Mouse (Mus musculus) CH12.LX (cell line): ENCODE measurements around the gene Ddx6. TPM values are rescaled to one million over a fixed set of nuclear protein-coding genes. Genes with fewer than 3 reads are reported as not detected.
A peak's percentile ranks its signal among the peaks of the same experiment; 100 is the strongest.

Source experiments
- DNase-seq: peaks from one replicate; pipeline ENCODE4 v3.0.0-alpha.2; 2013; ENCODE audit errors: extremely low read depth
- H3K27ac ChIP-seq: 2 replicates; pipeline ENCODE4 v1.5.1; 2012; ENCODE audit warnings: low read depth, mild to moderate bottlenecking, control low read depth, moderate library complexity; ENCODE audit not compliant: insufficient read depth
- H3K27me3 ChIP-seq: replicated peaks from 2 replicates; pipeline ENCODE3; 2012; ENCODE audit warnings: inconsistent platforms
- H3K36me3 ChIP-seq, 2 experiments: replicated peaks in 1 of 2; 2 replicates each; pipeline versions ENCODE3 to v1.6.1; 2012; ENCODE audit warnings: inconsistent platforms in 1 of 2, low read length in 1 of 2, mild to moderate bottlenecking in 1 of 2, mixed read lengths in 1 of 2, moderate library complexity in 1 of 2; ENCODE audit not compliant: control insufficient read depth in 1 of 2, insufficient read depth in 1 of 2
- H3K4me1 ChIP-seq, 2 experiments: 2 replicates each; pipeline ENCODE4 v1.6.1; 2012; ENCODE audit warnings: inconsistent platforms in 1 of 2, moderate library complexity in 1 of 2; ENCODE audit not compliant: insufficient read depth in 2 of 2, control insufficient read depth in 1 of 2
- H3K4me2 ChIP-seq: 2 replicates; pipeline ENCODE4 v1.6.1; 2012; ENCODE audit warnings: low read depth, mild to moderate bottlenecking, control low read depth; ENCODE audit not compliant: poor library complexity, insufficient read depth, severe bottlenecking
- H3K4me3 ChIP-seq, 3 experiments: fragments of 150-350 bp in 1 of 3; sonication (generic) in 1 of 3; replicated peaks in 1 of 3; 2 replicates each; pipeline versions ENCODE3 to v1.5.1; 2011 to 2012; ENCODE audit warnings: low read depth in 2 of 3, low read length in 2 of 3, mild to moderate bottlenecking in 2 of 3, moderate library complexity in 2 of 3, control low read depth in 1 of 3, improper control_type of control experiment in 1 of 3, inconsistent platforms in 1 of 3, mixed read lengths in 1 of 3; ENCODE audit not compliant: poor library complexity in 1 of 3
- H3K79me2 ChIP-seq: replicated peaks from 2 replicates; pipeline ENCODE4 v1.6.1; 2012; ENCODE audit warnings: mild to moderate bottlenecking, moderate library complexity; ENCODE audit not compliant: control insufficient read depth, poor library complexity, insufficient read depth, severe bottlenecking; ENCODE audit errors: extremely low read depth
- H3K9ac ChIP-seq: 2 replicates; pipeline ENCODE4 v1.6.1; 2012; ENCODE audit warnings: low read depth, mild to moderate bottlenecking, control low read depth, moderate library complexity; ENCODE audit not compliant: insufficient read depth
- H3K9me3 ChIP-seq: replicated peaks from 2 replicates; pipeline ENCODE3; 2012; ENCODE audit warnings: low read length, inconsistent platforms, mixed read lengths
- BHLHE40 ChIP-seq: IDR thresholded peaks from 2 replicates; pipeline ENCODE4 v1.6.1; 2011; ENCODE audit warnings: mild to moderate bottlenecking, low read depth, low read length, improper control_type of control experiment
- CHD2 ChIP-seq: IDR thresholded peaks from 2 replicates; pipeline ENCODE4 v1.6.1; 2011; ENCODE audit warnings: low read length, improper control_type of control experiment
- ELF1 ChIP-seq: IDR thresholded peaks from 2 replicates; pipeline ENCODE4 v1.6.1; 2014; ENCODE audit warnings: low read depth, mild to moderate bottlenecking, inconsistent platforms, low read length, improper control_type of control experiment
- EP300 ChIP-seq: IDR thresholded peaks from 2 replicates; pipeline ENCODE4 v1.6.1; 2011; ENCODE audit warnings: low read length, improper control_type of control experiment
- ETS1 ChIP-seq: conservative IDR thresholded peaks from 2 replicates; pipeline ENCODE4 v1.6.1; 2012; ENCODE audit warnings: low read depth, mild to moderate bottlenecking, inconsistent platforms, low read length, improper control_type of control experiment, moderate library complexity
- IRF4 ChIP-seq: IDR thresholded peaks from 2 replicates; pipeline ENCODE4 v1.6.1; 2014; ENCODE audit warnings: low read depth, mild to moderate bottlenecking, inconsistent platforms, low read length, improper control_type of control experiment
- JUN ChIP-seq: IDR thresholded peaks from 2 replicates; pipeline ENCODE4 v1.6.1; 2011; ENCODE audit warnings: low read depth, mild to moderate bottlenecking, low read length, improper control_type of control experiment, moderate library complexity; ENCODE audit not compliant: insufficient read depth
- KAT2A ChIP-seq: IDR thresholded peaks from 2 replicates; pipeline ENCODE4 v1.6.1; 2012; ENCODE audit warnings: low read length, improper control_type of control experiment, inconsistent platforms; ENCODE audit not compliant: insufficient replicate concordance
- MAX ChIP-seq: IDR thresholded peaks from 2 replicates; pipeline ENCODE4 v1.6.1; 2011; ENCODE audit warnings: low read length, improper control_type of control experiment
- MEF2A ChIP-seq: IDR thresholded peaks from 2 replicates; pipeline ENCODE4 v1.6.1; 2014; ENCODE audit warnings: low read depth, mild to moderate bottlenecking, inconsistent platforms, low read length, improper control_type of control experiment, borderline replicate concordance
- MYC ChIP-seq: IDR thresholded peaks from 2 replicates; pipeline ENCODE4 v1.6.1; 2011; ENCODE audit warnings: low read depth, mild to moderate bottlenecking, improper control_type of control experiment, low read length
- NELFE ChIP-seq: IDR thresholded peaks from 2 replicates; pipeline ENCODE4 v1.6.1; 2011; ENCODE audit warnings: low read depth, low read length, improper control_type of control experiment
- NRF1 ChIP-seq: IDR thresholded peaks from 2 replicates; pipeline ENCODE4 v1.6.1; 2014; ENCODE audit warnings: low read depth, mild to moderate bottlenecking, inconsistent platforms, low read length, improper control_type of control experiment, moderate library complexity
- PAX5 ChIP-seq: IDR thresholded peaks from 2 replicates; pipeline ENCODE4 v1.6.1; 2012; ENCODE audit warnings: low read length, inconsistent platforms, mixed read lengths
- POLR2A ChIP-seq: IDR thresholded peaks from 2 replicates; pipeline ENCODE4 v1.6.1; 2011; ENCODE audit warnings: low read depth, mild to moderate bottlenecking, improper control_type of control experiment, low read length
- POLR2AphosphoS2 ChIP-seq: IDR thresholded peaks from 2 replicates; pipeline ENCODE4 v1.6.1; 2011; ENCODE audit warnings: low read depth, low read length, improper control_type of control experiment
- RAD21 ChIP-seq: IDR thresholded peaks from 2 replicates; pipeline ENCODE4 v1.6.1; 2011; ENCODE audit warnings: low read depth, mild to moderate bottlenecking, low read length, improper control_type of control experiment, moderate library complexity
- RCOR1 ChIP-seq: conservative IDR thresholded peaks from 2 replicates; pipeline ENCODE4 v1.6.1; 2012; ENCODE audit warnings: low read depth, mild to moderate bottlenecking, inconsistent platforms, low read length, improper control_type of control experiment
- SIN3A ChIP-seq: IDR thresholded peaks from 2 replicates; pipeline ENCODE4 v1.6.1; 2012; ENCODE audit warnings: low read length, improper control_type of control experiment, inconsistent platforms
- TBP ChIP-seq: conservative IDR thresholded peaks from 2 replicates; pipeline ENCODE4 v1.6.1; 2011; ENCODE audit warnings: low read depth, low read length, improper control_type of control experiment
- TCF12 ChIP-seq: IDR thresholded peaks from 2 replicates; pipeline ENCODE4 v1.6.1; 2014; ENCODE audit warnings: low read depth, mild to moderate bottlenecking, inconsistent platforms, low read length, improper control_type of control experiment
- USF2 ChIP-seq: conservative IDR thresholded peaks from 2 replicates; pipeline ENCODE4 v1.6.1; 2011; ENCODE audit warnings: low read depth, low read length, improper control_type of control experiment
- ZC3H11A ChIP-seq: IDR thresholded peaks from 2 replicates; pipeline ENCODE4 v1.6.1; 2012; ENCODE audit warnings: low read depth, mild to moderate bottlenecking, inconsistent platforms, low read length, improper control_type of control experiment
- ZKSCAN1 ChIP-seq: IDR thresholded peaks from 2 replicates; pipeline ENCODE4 v1.6.1; 2012; ENCODE audit warnings: low read depth, inconsistent platforms, low read length, improper control_type of control experiment, borderline replicate concordance
- ZNF384 ChIP-seq: IDR thresholded peaks from 2 replicates; pipeline ENCODE4 v1.6.1; 2012; ENCODE audit warnings: low read depth, low read length, improper control_type of control experiment, inconsistent platforms
- dilution Hi-C: fragments of 300-500 bp; cut with MboI; formaldehyde crosslinking; loops from 2 replicates; pipeline ENCODE4 v1.14.3; 2020; ENCODE audit warnings: low sequenced_read_pairs; ENCODE audit not compliant: extremely low pct_unique_long_range_greater_than_20kb, extremely low pct_ligation_motif_present
- in situ Hi-C: fragments of 300-500 bp; cut with MboI; formaldehyde crosslinking; loops from 3 replicates; pipeline ENCODE4 v1.14.3; 2019; ENCODE audit warnings: low sequenced_read_pairs, low pct_ligation_motif_present, low pct_unique_long_range_greater_than_20kb, mixed read lengths
- polyA plus RNA-seq: library from polyadenylated mRNA; unstranded; fragments of >175 nt; gene quantifications from 2 replicates; pipeline ENCODE4 v1.2.1, GENCODE M21; 2012; ENCODE audit warnings: low read depth; ENCODE audit not compliant: insufficient read length
- total RNA-seq, 2 experiments: library from RNA; depleted of rRNA; stranded (reverse); fragments of 300-350 nt in 1 of 2; fragments of >200 nt in 1 of 2; gene quantifications; 2 replicates each; pipeline ENCODE4 v1.2.3; 2012 to 2014

Ddx6 gene
- total and polyA plus RNA-seq, 3 experiments = 41.5 to 81.2 (median 71.4) TPM

DNA sequence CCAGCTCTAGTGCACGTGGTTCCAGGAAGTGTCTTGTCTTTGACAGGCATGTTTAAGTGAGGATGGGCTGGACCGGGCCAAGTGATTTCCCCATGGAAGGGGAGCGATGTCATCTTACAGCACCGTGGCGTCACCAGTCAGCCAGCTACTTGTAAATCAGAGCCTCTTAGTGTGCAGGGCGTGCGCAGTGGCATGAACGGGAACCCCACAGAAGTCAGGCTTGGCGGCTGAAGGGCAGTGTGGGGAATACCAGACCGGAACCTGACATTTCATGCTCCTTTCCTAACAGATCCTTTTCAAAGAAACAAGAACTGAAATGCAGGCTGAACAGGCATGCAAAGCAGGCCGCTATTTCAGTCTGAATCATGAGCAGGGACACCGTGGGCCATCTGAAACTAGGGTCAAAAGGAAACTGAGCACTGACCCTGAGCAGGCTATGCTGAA, 33.7 kb upstream of the Ddx6 start (continued):
- TF ChIP-seq KAT2A (0 out of 2 replicates have a peak, but pooled peaks have one; percentile 54), MAX (peak; percentile 86), PAX5 (no peak), MEF2A (peak; percentile 97), POLR2AphosphoS2 (peak; percentile 62; the same call in 1 of the 2 replicates), SIN3A (peak; percentile 94), USF2 (no peak)

GRCm38 (mm10) chr9:44573306-44573705, 31.4 kb upstream of the Ddx6 start:
- no peak for TF ChIP-seq ELF1
- 0 out of 2 replicates have a peak, but pooled peaks have one; percentile 27 for TF ChIP-seq IRF4
- no peak for TF ChIP-seq ZKSCAN1
- no peak for TF ChIP-seq NRF1
- no peak for TF ChIP-seq RAD21
- peak; percentile 72 for TF ChIP-seq MEF2A
- no peak; the same call in 1 of the 2 replicates for TF ChIP-seq CHD2
- no peak; the same call in 1 of the 2 replicates for TF ChIP-seq POLR2A
- TF ChIP-seq EP300 = peak; percentile 82
- peak; percentile 78 for TF ChIP-seq ZNF384
- no peak for TF ChIP-seq NELFE
- TF ChIP-seq ETS1 = peak; percentile 72
- TF ChIP-seq BHLHE40 = peak; percentile 61
- TF ChIP-seq MAX = no peak
- no peak for TF ChIP-seq JUN
- no peak for TF ChIP-seq TCF12
- no peak for TF ChIP-seq MYC
- no peak for TF ChIP-seq RCOR1
- no peak for TF ChIP-seq ZC3H11A
- peak; percentile 54; the same call in 1 of the 2 replicates for TF ChIP-seq TBP
- H3K27me3 ChIP-seq = no peaks in the 10 kb centered on the region
- H3K79me2 ChIP-seq = no peaks in the 10 kb centered on the region
- in situ Hi-C loops = no loop called here
- H3K4me2 ChIP-seq = no peak overlapping the region
- no peak overlapping the region for H3K4me3 ChIP-seq
- dilution Hi-C loops = no loop called here
- H3K4me1 ChIP-seq = peaks cover 33 to 86% of the 10 kb centered on the region in 2 experiments
- DNase-seq = peak; percentile 86
- H3K9ac ChIP-seq = no peak overlapping the region
- H3K36me3 ChIP-seq = no peaks in the 10 kb centered on the region
- H3K27ac ChIP-seq = no peak overlapping the region
- H3K9me3 ChIP-seq = no peaks in the 10 kb centered on the region
